Mouse (Mus musculus) megakaryocyte, embryonic 14.5 days (primary cell): ENCODE measurements around the gene Tnfsf15.

Source experiments
- FLI1 ChIP-seq: IDR thresholded peaks from 2 replicates; pipeline ENCODE4 v1.6.1; 2012; ENCODE audit warnings: low read length, inconsistent platforms, mixed read lengths
- GATA1 ChIP-seq: IDR thresholded peaks from 3 replicates; pipeline ENCODE4 v1.6.1; 2012; ENCODE audit warnings: mixed read lengths, low read length, inconsistent platforms, borderline replicate concordance

DNA sequence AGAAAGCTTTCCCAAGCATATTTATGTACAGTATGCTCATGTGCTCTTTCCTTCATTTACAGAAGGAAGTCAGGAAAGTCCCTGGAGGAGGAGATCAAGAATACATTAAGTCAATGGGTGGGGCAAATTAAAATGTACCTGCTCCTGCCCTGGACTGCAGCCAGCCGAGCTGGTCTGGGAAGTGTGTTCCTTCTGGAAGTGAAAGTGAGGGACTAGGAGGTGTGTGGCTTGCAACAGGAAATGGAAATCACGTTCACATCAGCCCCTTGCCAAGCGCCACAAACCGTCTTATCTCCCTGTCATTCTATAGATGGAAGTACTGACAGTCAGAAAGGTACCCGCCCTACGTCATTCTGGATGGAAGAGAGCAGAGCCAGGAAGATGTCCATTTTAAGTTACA lies 358 bp upstream of the Tnfsf15 start:
- no peak for TF ChIP-seq GATA1
- no peak for TF ChIP-seq FLI1
